Mouse (Mus musculus): Measurements from ENCODE around the gene A430078G23Rik. TPM values are rescaled to one million over a fixed set of nuclear protein-coding genes. Genes with fewer than 3 reads are reported as not detected.

Gene A430078G23Rik
- polyA plus RNA-seq, 1 experiment from 2014 or later: not detected

- H3K9me3 ChIP-seq (ENCODE audit: control insufficient read depth, low read length): no peaks in the 10 kb centered on the region
- no peak overlapping the region for H3K9ac ChIP-seq (ENCODE audit: low read length)
- no peak for ATAC-seq (ENCODE audit: insufficient number of reproducible peaks, low FRiP score, low TSS enrichment, low read depth)
- no peaks in the 10 kb centered on the region for H3K27me3 ChIP-seq (ENCODE audit: control insufficient read depth, insufficient read depth, low read length)
- no peak for DNase-seq (ENCODE audit: low spot score)
- H3K4me3 ChIP-seq (ENCODE audit: low read depth, low read length): no peak overlapping the region
- no peaks in the 10 kb centered on the region for H3K4me1 ChIP-seq (ENCODE audit: control insufficient read depth, insufficient read depth, low read length)
- no peak overlapping the region for H3K27ac ChIP-seq (replicated peaks; ENCODE audit: low read depth, low read length)
- 95% methylated on average over 6 of the region's 6 CpGs for WGBS
- H3K4me2 ChIP-seq (ENCODE audit: low read depth, severe bottlenecking): no peak overlapping the region
- H3K36me3 ChIP-seq (ENCODE audit: control insufficient read depth, insufficient read depth, low read length): peaks cover 17% of the 10 kb centered on the region; the same call in 1 of the 2 replicates
Observed at GRCm38 (mm10) chr8:3436492-3436891, 83.3 kb downstream of the A430078G23Rik start.

- H3K27me3 ChIP-seq (ENCODE audit: control insufficient read depth, insufficient read depth, low read length): no peaks in the 10 kb centered on the region
- no peaks in the 10 kb centered on the region for H3K4me1 ChIP-seq (ENCODE audit: control insufficient read depth, insufficient read depth, low read length)
- no peak overlapping the region for H3K9ac ChIP-seq (ENCODE audit: low read length)
- no peaks in the 10 kb centered on the region for H3K9me3 ChIP-seq (ENCODE audit: control insufficient read depth, low read length)
- DNase-seq (ENCODE audit: low spot score): peak; percentile 34
- H3K27ac ChIP-seq (replicated peaks; ENCODE audit: low read depth, low read length): no peak overlapping the region
- peaks cover 14% of the 10 kb centered on the region; the same call in 1 of the 2 replicates for H3K36me3 ChIP-seq (ENCODE audit: control insufficient read depth, insufficient read depth, low read length)
- no peak overlapping the region for H3K4me2 ChIP-seq (ENCODE audit: low read depth, severe bottlenecking)
- no peak for ATAC-seq (ENCODE audit: insufficient number of reproducible peaks, low FRiP score, low TSS enrichment, low read depth)
- no peak overlapping the region for H3K4me3 ChIP-seq (ENCODE audit: low read depth, low read length)
- WGBS: 79% methylated on average over 12 of the region's 12 CpGs
Observed at GRCm38 (mm10) chr8:3439510-3439909, 86.3 kb downstream of the A430078G23Rik start.

Other genes starting within 250 kb of the A430078G23Rik start
- 34.9 and 37.9 TPM in 2 replicates for gene Insr, start 73.8 kb upstream of the A430078G23Rik start, polyA plus RNA-seq (2014; fragmentation: Nextera tagmentation; extraction: Ambion mirVana)
- 8.2 TPM in 2 replicates for gene Arhgef18, start 39.6 kb downstream of the A430078G23Rik start, polyA plus RNA-seq (2014; fragmentation: Nextera tagmentation; extraction: Ambion mirVana)
- gene Pex11g, start 114.3 kb downstream of the A430078G23Rik start, polyA plus RNA-seq (2014; fragmentation: Nextera tagmentation; extraction: Ambion mirVana): 2.9 and 3.8 TPM in 2 replicates
- 0.13 TPM in 1 of 2 replicates, not detected in the other for gene Tex45, start 117.4 kb downstream of the A430078G23Rik start, polyA plus RNA-seq (2014; fragmentation: Nextera tagmentation; extraction: Ambion mirVana)
- 28.3 and 39.0 TPM in 2 replicates for gene Zfp358, start 139.7 kb downstream of the A430078G23Rik start, polyA plus RNA-seq (2014; fragmentation: Nextera tagmentation; extraction: Ambion mirVana)
- 44.1 and 46.5 TPM in 2 replicates for gene Mcoln1, start 147.0 kb downstream of the A430078G23Rik start, polyA plus RNA-seq (2014; fragmentation: Nextera tagmentation; extraction: Ambion mirVana)
- 13.4 and 15.7 TPM in 2 replicates for gene Pnpla6, start 162.0 kb downstream of the A430078G23Rik start, polyA plus RNA-seq (2014; fragmentation: Nextera tagmentation; extraction: Ambion mirVana)
- gene C330021F23Rik, start 214.6 kb downstream of the A430078G23Rik start, polyA plus RNA-seq (2014; fragmentation: Nextera tagmentation; extraction: Ambion mirVana): 3.9 and 4.1 TPM in 2 replicates
- 6.0 and 7.4 TPM in 2 replicates for gene Camsap3, start 233.9 kb downstream of the A430078G23Rik start, polyA plus RNA-seq (2014; fragmentation: Nextera tagmentation; extraction: Ambion mirVana)

Data from limb, embryonic 11.5 days (tissue).